Mouse (Mus musculus) MEL (cell line): Measurements from ENCODE around the gene Fam177a.
"Not testable (repeated sequence)": the region's sequence is repeated elsewhere in the genome, so short reads cannot be mapped to it uniquely, and the experiment has no call there.

Experiments used
- CTCF ChIP-seq, 3 experiments: IDR thresholded peaks in 2 of 3; conservative IDR thresholded peaks in 1 of 3; 2 replicates each; pipeline ENCODE4 v1.5.1; 2011 to 2012; ENCODE audit warnings: low read length in 3 of 3, low read depth in 2 of 3, mild to moderate bottlenecking in 2 of 3, improper control_type of control experiment in 1 of 3, inconsistent platforms in 1 of 3, mixed read lengths in 1 of 3, moderate library complexity in 1 of 3; ENCODE audit not compliant: control insufficient read depth in 1 of 3, insufficient read depth in 1 of 3, poor library complexity in 1 of 3, severe bottlenecking in 1 of 3
- EP300 ChIP-seq, 2 experiments: IDR thresholded peaks; 2 replicates each; pipeline ENCODE4 v1.6.1; 2011; ENCODE audit warnings: improper control_type of control experiment in 2 of 2, low read length in 2 of 2, low read depth in 1 of 2, mild to moderate bottlenecking in 1 of 2
- ETS1 ChIP-seq: IDR thresholded peaks from 2 replicates; pipeline ENCODE4 v1.6.1; 2012; ENCODE audit warnings: low read depth, mild to moderate bottlenecking, inconsistent platforms, low read length, improper control_type of control experiment, moderate library complexity
- MAZ ChIP-seq: IDR thresholded peaks from 2 replicates; pipeline ENCODE4 v1.6.1; 2012; ENCODE audit warnings: low read depth, mild to moderate bottlenecking, inconsistent platforms, low read length, improper control_type of control experiment
- NRF1 ChIP-seq: IDR thresholded peaks from 2 replicates; pipeline ENCODE4 v1.6.1; 2014; ENCODE audit warnings: low read depth, mild to moderate bottlenecking, inconsistent platforms, low read length, improper control_type of control experiment, moderate library complexity; ENCODE audit not compliant: poor library complexity, insufficient read depth, severe bottlenecking
- POLR2A ChIP-seq, 2 experiments: IDR thresholded peaks; 2 replicates each; pipeline ENCODE4 v1.6.1; 2011 to 2012; ENCODE audit warnings: low read length in 2 of 2, mild to moderate bottlenecking in 2 of 2, control low read depth in 1 of 2, improper control_type of control experiment in 1 of 2, low read depth in 1 of 2, moderate library complexity in 1 of 2; ENCODE audit not compliant: control insufficient read depth in 1 of 2, insufficient read depth in 1 of 2, poor library complexity in 1 of 2
- SMC3 ChIP-seq: IDR thresholded peaks from 2 replicates; pipeline ENCODE4 v1.6.1; 2011; ENCODE audit warnings: low read depth, low read length, improper control_type of control experiment
- ZMIZ1 ChIP-seq: IDR thresholded peaks from 2 replicates; pipeline ENCODE4 v1.6.1; 2012; ENCODE audit warnings: low read depth, mild to moderate bottlenecking, inconsistent platforms, low read length, improper control_type of control experiment, moderate library complexity

DNA sequence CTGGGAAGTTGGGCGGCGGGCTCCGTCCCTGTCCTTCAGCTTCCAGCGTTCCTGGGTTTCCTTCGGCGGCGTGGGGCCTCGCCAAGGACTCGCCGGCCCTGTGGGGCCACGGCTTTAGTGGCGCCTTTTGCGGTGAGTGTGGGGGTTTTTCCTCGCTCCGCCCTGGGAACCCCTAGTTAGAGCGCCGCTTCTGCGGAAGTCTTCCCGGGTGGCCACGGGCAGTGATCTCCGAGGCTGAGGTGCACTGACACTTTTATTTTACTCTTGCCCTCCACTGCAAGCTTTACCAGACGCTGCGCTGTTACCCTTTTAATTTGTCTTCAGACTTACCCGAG lies 31.1 kb downstream of the Fam177a start:
- TF ChIP-seq NRF1; ZMIZ1; POLR2A (IDR thresholded peaks at IDR 0.05; ENCODE audit: control insufficient read depth in 1 of 2, insufficient read depth in 1 of 2, low read depth in 1 of 2, low read length in 2 of 2, poor library complexity in 1 of 2); SMC3; EP300 (IDR thresholded peaks at IDR 0.05; ENCODE audit: low read depth in 1 of 2, low read length in 2 of 2); MAZ; CTCF (IDR thresholded peaks at IDR 0.05 in 2 of 3, conservative IDR thresholded peaks at IDR 0.05 in 1 of 3; ENCODE audit: control insufficient read depth in 1 of 3, insufficient read depth in 1 of 3, low read depth in 2 of 3, low read length in 3 of 3, poor library complexity in 1 of 3, severe bottlenecking in 1 of 3); ETS1: not testable (repeated sequence)
